Mouse (Mus musculus): ENCODE results near the gene Mns1.
"Not testable (repeated sequence)": the region's sequence is repeated elsewhere in the genome, so short reads cannot be mapped to it uniquely, and the experiment has no call there.

Gene Mns1

DNA sequence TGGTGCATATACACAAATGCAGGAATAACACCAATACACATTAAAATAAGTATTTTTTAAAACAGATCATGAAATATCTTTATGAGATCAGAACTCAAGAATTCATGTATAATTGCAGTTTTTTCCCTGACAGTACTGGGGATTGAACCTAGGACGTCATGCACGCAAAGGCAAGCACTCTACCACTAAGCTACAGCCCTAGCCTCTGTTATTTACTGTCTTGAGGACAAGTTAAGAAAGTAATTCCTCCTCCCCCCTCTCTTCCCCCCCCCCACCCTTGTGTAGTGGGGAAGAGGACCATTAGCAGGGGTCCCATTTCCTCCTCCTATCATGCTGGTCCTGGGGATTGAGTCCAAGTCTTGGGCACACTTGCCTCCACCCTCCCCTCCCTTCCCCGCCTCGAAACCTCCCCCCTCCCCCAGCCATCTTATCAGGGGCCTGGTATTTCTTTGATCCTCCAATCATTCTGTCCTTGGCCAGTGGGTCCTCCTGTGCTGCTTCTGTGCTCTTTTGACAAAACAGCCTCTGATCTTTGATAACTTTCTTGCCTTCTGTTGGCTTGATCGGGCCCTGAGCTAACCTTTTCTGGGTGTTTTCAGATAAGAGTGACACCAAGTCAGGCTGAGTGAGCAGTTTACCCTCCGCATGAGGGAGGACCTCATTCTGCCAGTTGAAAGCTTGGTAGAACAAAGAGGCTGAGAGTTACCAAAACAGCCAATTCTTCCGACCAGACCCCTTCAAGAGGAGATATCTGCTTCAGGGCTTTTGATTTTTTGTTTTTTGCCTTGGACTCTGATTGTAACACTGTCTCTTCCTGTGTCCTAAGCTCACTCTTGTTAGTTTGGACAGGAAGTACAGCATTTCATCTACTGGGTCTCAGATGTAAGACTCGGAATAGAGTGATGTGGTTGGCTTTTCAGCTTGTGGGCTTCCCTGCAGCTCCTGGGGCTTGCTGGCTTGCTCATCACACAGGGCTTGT lies 3.4 kb downstream of the Mns1 start:
- no peak overlapping the region for H3K4me3 ChIP-seq (replicated peaks; ENCODE audit: low read length)
- peaks cover 6% of the 10 kb centered on the region for H3K36me3 ChIP-seq (ENCODE audit: insufficient read depth, low read length)
- H3K27me3 ChIP-seq (ENCODE audit: insufficient read depth, low read length), result peaks cover 14% of the 10 kb centered on the region
- peaks cover 4% of the 10 kb centered on the region; the same call in 1 of the 2 replicates for H3K4me1 ChIP-seq (replicated peaks; ENCODE audit: low read depth, low read length)
- no peaks in the 10 kb centered on the region for H3K9me3 ChIP-seq (ENCODE audit: low read length)
- TF ChIP-seq CTCF (conservative IDR thresholded peaks at IDR 0.05; ENCODE audit: low read length), result no peak
- TF ChIP-seq POU5F1 (IDR thresholded peaks at IDR 0.05; ENCODE audit: borderline replicate concordance, low read length), result no peak
- TF ChIP-seq NANOG (IDR thresholded peaks at IDR 0.05; ENCODE audit: borderline replicate concordance, low read length), result no peak

DNA sequence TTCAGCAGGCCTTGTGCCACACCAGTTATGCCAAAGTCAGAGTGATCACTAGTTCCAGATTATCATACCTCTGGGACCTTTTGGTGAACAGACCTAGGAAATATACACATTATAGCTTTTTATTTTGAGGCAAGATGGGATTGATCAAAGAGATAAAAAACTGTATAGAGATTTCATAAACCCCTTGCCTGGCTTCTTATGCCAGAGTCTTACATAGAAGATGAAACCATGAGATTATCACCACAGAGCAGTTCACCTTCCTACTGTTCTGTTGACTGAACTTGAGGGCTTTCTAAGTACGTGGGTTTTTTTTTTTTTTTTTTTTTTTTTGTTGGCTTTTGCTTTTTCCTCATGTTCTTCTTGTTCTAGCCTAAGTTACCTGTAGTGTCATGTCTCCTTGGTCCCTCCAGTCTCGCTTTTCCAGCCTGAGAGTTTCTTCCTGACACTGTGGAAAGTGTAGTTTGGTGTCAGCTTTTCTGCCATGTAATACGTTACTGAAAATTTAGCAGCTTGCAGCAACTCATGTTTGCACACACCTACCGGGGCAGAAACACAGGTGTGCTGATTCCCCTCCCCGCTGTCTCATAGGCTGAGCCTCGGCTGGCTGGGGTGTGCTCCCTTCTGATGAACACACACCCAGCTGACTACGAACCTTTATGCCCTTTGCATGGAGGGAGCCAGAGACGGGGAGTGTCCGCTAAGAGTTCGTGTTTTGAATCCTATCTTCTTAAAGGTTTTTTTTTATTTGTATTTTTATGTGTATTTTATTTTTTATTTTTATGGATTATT lies 4.3 kb downstream of the Mns1 start:
- TF ChIP-seq POU5F1 (IDR thresholded peaks at IDR 0.05; ENCODE audit: borderline replicate concordance, low read length) (no peak), NANOG (IDR thresholded peaks at IDR 0.05; ENCODE audit: borderline replicate concordance, low read length) (no peak), CTCF (conservative IDR thresholded peaks at IDR 0.05; ENCODE audit: low read length) (no peak)

GRCm38 (mm10) chr9:72448026-72448425 lies 10.2 kb downstream of the Mns1 start:
- Histone ChIP-seq H3K4me1 (replicated peaks; ENCODE audit: low read depth, low read length) (peaks cover 46% of the 10 kb centered on the region), H3K9me3 (ENCODE audit: low read length) (no peaks in the 10 kb centered on the region), H3K4me3 (replicated peaks; ENCODE audit: low read length) (peak overlapping the region; percentile 43), H3K36me3 (ENCODE audit: insufficient read depth, low read length) (peaks cover 23% of the 10 kb centered on the region), H3K27me3 (ENCODE audit: insufficient read depth, low read length) (no peaks in the 10 kb centered on the region)
- TF ChIP-seq POU5F1 (IDR thresholded peaks at IDR 0.05; ENCODE audit: borderline replicate concordance, low read length) (no peak), CTCF (conservative IDR thresholded peaks at IDR 0.05; ENCODE audit: low read length) (peak; percentile 54)

More for the DNA sequence above, 4.3 kb downstream of the Mns1 start:
- H3K4me3 ChIP-seq (replicated peaks; ENCODE audit: low read length), result no peak overlapping the region
- peaks cover 4% of the 10 kb centered on the region; the same call in 1 of the 2 replicates for H3K4me1 ChIP-seq (replicated peaks; ENCODE audit: low read depth, low read length)
- H3K9me3 ChIP-seq (ENCODE audit: low read length), result no peaks in the 10 kb centered on the region
- H3K36me3 ChIP-seq (ENCODE audit: insufficient read depth, low read length), result peaks cover 12% of the 10 kb centered on the region
- peaks cover 8% of the 10 kb centered on the region for H3K27me3 ChIP-seq (ENCODE audit: insufficient read depth, low read length)

DNA sequence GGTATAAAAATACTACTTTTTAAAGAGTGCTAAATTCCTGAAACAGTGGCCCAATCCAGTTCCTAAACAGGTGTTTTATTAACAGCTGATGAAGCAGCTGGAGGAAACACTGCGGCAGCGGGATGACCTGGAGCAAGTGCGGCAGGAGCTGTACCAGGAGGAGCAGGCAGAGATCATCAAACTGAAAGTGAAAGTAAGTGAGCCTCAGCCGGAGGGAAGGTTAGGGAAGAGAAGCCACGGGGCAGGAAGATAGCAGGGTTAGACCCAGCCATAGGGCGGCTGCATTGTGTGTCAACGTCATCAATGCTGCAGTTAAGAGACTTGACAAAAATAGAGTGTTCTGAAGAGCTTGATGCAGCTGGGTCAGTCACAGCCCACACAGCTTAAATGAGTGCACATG lies 11.6 kb downstream of the Mns1 start:
- H3K27me3 ChIP-seq (ENCODE audit: insufficient read depth, low read length), result no peaks in the 10 kb centered on the region
- TF ChIP-seq CTCF (conservative IDR thresholded peaks at IDR 0.05; ENCODE audit: low read length) (no peak), NANOG (IDR thresholded peaks at IDR 0.05; ENCODE audit: borderline replicate concordance, low read length) (no peak), POU5F1 (IDR thresholded peaks at IDR 0.05; ENCODE audit: borderline replicate concordance, low read length) (no peak)
- no peaks in the 10 kb centered on the region for H3K9me3 ChIP-seq (ENCODE audit: low read length)
- H3K36me3 ChIP-seq (ENCODE audit: insufficient read depth, low read length), result peaks cover 30% of the 10 kb centered on the region
- peaks cover 46% of the 10 kb centered on the region for H3K4me1 ChIP-seq (replicated peaks; ENCODE audit: low read depth, low read length)
- H3K4me3 ChIP-seq (replicated peaks; ENCODE audit: low read length), result no peak overlapping the region

DNA sequence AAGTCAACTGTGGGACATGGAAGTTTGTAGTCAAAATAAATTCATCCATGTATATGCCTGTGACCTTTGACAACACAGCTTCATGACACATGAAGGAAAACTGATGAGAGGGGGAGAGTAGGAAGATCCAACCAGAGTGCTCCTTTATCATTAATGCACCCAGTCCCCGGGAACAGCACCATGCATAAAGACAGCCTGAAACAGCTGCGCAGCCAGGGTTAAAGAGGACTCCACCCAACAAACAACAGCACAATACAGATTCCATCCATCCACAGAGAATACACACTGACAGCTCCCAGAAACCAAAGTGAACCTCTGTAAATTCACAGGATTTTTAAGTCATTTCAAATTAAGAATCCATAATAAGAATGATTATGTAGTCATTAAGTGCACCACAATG lies 12.0 kb downstream of the Mns1 start:
- H3K4me3 ChIP-seq (replicated peaks; ENCODE audit: low read length), result no peak overlapping the region
- no peaks in the 10 kb centered on the region for H3K27me3 ChIP-seq (ENCODE audit: insufficient read depth, low read length)
- TF ChIP-seq NANOG (IDR thresholded peaks at IDR 0.05; ENCODE audit: borderline replicate concordance, low read length) (no peak), POU5F1 (IDR thresholded peaks at IDR 0.05; ENCODE audit: borderline replicate concordance, low read length) (no peak), CTCF (conservative IDR thresholded peaks at IDR 0.05; ENCODE audit: low read length) (no peak)
- H3K4me1 ChIP-seq (replicated peaks; ENCODE audit: low read depth, low read length), result peaks cover 46% of the 10 kb centered on the region
- H3K36me3 ChIP-seq (ENCODE audit: insufficient read depth, low read length), result peaks cover 27% of the 10 kb centered on the region
- no peaks in the 10 kb centered on the region for H3K9me3 ChIP-seq (ENCODE audit: low read length)

GRCm38 (mm10) chr9:72450363-72450762 lies 12.6 kb downstream of the Mns1 start:
- Histone ChIP-seq H3K4me1 (replicated peaks; ENCODE audit: low read depth, low read length) (peaks cover 46% of the 10 kb centered on the region), H3K36me3 (ENCODE audit: insufficient read depth, low read length) (peaks cover 24% of the 10 kb centered on the region), H3K27me3 (ENCODE audit: insufficient read depth, low read length) (no peaks in the 10 kb centered on the region), H3K9me3 (ENCODE audit: low read length) (no peaks in the 10 kb centered on the region), H3K4me3 (replicated peaks; ENCODE audit: low read length) (no peak overlapping the region)
- TF ChIP-seq POU5F1 (IDR thresholded peaks at IDR 0.05; ENCODE audit: borderline replicate concordance, low read length), result no peak
- TF ChIP-seq NANOG (IDR thresholded peaks at IDR 0.05; ENCODE audit: borderline replicate concordance, low read length), result no peak
- TF ChIP-seq CTCF (conservative IDR thresholded peaks at IDR 0.05; ENCODE audit: low read length), result no peak

DNA sequence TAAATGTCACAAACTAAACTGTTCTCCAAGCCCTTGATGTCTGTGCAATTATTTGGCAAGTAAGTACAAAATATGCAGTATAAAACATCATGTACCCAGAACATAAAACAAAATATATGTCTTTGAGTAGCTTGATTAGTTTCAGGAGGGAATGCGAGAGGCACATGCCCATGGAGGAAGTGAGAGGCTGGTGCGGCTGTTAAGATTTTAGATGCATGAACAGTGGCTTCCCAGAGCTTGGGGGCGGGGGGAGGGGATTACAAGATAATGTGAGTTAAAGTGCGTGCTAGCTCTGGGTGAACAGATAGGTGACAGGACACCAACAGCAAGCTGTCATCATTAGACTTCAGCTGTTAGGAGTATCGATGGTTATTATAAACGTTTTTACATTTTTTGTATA lies 13.3 kb downstream of the Mns1 start:
- Histone ChIP-seq H3K4me1 (replicated peaks; ENCODE audit: low read depth, low read length) (peaks cover 46% of the 10 kb centered on the region), H3K36me3 (ENCODE audit: insufficient read depth, low read length) (peaks cover 24% of the 10 kb centered on the region), H3K27me3 (ENCODE audit: insufficient read depth, low read length) (no peaks in the 10 kb centered on the region), H3K4me3 (replicated peaks; ENCODE audit: low read length) (no peak overlapping the region), H3K9me3 (ENCODE audit: low read length) (no peaks in the 10 kb centered on the region)
- TF ChIP-seq CTCF (conservative IDR thresholded peaks at IDR 0.05; ENCODE audit: low read length) (no peak), NANOG (IDR thresholded peaks at IDR 0.05; ENCODE audit: borderline replicate concordance, low read length) (no peak), POU5F1 (IDR thresholded peaks at IDR 0.05; ENCODE audit: borderline replicate concordance, low read length) (no peak)

DNA sequence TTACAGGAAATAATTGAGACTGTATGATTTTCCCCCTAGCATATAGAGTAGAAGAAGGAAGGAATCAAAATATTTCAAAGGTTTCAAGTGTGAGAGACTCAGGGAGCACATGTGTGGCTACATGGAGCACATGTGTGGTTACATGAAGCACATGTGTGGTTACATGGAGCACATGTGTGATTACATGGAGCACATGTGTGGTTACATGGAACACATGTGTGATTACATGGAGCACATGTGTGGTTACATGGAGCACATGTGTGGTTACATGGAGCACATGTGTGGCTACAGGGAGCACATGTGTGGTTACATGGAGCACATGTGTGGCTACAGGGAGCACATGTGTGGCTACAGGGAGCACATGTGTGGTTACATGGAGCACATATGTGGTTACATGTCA lies 16.5 kb downstream of the Mns1 start:
- H3K9me3 ChIP-seq (ENCODE audit: low read length); H3K4me3 ChIP-seq (replicated peaks; ENCODE audit: low read length); H3K27me3 ChIP-seq (ENCODE audit: insufficient read depth, low read length): not testable (repeated sequence)
- Histone ChIP-seq H3K36me3 (ENCODE audit: insufficient read depth, low read length) (peaks cover 43% of the 10 kb centered on the region), H3K4me1 (replicated peaks; ENCODE audit: low read depth, low read length) (peaks cover 29% of the 10 kb centered on the region)

All from E14TG2a.4 (cell line).